Mouse (Mus musculus): Measurements from ENCODE around the gene Pam. TPM values are rescaled to one million over a fixed set of nuclear protein-coding genes. Genes with fewer than 3 reads are reported as not detected.

The Pam gene
- polyA plus RNA-seq, 1 experiment: 54.7 TPM

- no peak overlapping the region for H3K27ac ChIP-seq (ENCODE audit: insufficient read depth, low read depth, low read length)
- no peak for TF ChIP-seq CTCF (conservative IDR thresholded peaks at IDR 0.05; ENCODE audit: insufficient read depth, insufficient read length, low read depth, low read length)
Observed at GRCm38 (mm10) chr1:98080431-98080830, 15.0 kb downstream of the Pam start.

GRCm38 (mm10) chr1:98079640-98080039 is 15.8 kb downstream of the Pam start:
- 54% methylated on average over 7 of the region's 7 CpGs for WGBS
- H3K4me1 ChIP-seq (ENCODE audit: control insufficient read depth, insufficient read depth, low read length): no peaks in the 10 kb centered on the region
- no peak overlapping the region for H3K27ac ChIP-seq (ENCODE audit: insufficient read depth, low read depth, low read length)

More at GRCm38 (mm10) chr1:98080431-98080830, 15.0 kb downstream of the Pam start:
- H3K4me3 ChIP-seq (ENCODE audit: insufficient read depth, low read depth, low read length): no peak overlapping the region
- no peak for DNase-seq
- H3K36me3 ChIP-seq (ENCODE audit: control insufficient read depth, insufficient read depth, low read length): no peaks in the 10 kb centered on the region
- H3K27me3 ChIP-seq (replicated peaks; ENCODE audit: control insufficient read depth, insufficient read depth, low read length): no peaks in the 10 kb centered on the region
- no peaks in the 10 kb centered on the region for H3K4me1 ChIP-seq (ENCODE audit: control insufficient read depth, insufficient read depth, low read length)
- 74% methylated on average over 2 of the region's 2 CpGs for WGBS

GRCm38 (mm10) chr1:98078735-98079134 is 16.7 kb downstream of the Pam start:
- 96% methylated on average over 7 of the region's 7 CpGs for WGBS
- TF ChIP-seq CTCF (conservative IDR thresholded peaks at IDR 0.05; ENCODE audit: insufficient read depth, insufficient read length, low read depth, low read length) (no peak), POLR2A (IDR thresholded peaks at IDR 0.05; ENCODE audit: low read depth, low read length) (no peak)
- no peak for DNase-seq

More at GRCm38 (mm10) chr1:98079640-98080039, 15.8 kb downstream of the Pam start:
- TF ChIP-seq CTCF (conservative IDR thresholded peaks at IDR 0.05; ENCODE audit: insufficient read depth, insufficient read length, low read depth, low read length) (no peak), POLR2A (IDR thresholded peaks at IDR 0.05; ENCODE audit: low read depth, low read length) (no peak)
- Histone ChIP-seq H3K27me3 (replicated peaks; ENCODE audit: control insufficient read depth, insufficient read depth, low read length) (no peaks in the 10 kb centered on the region), H3K36me3 (ENCODE audit: control insufficient read depth, insufficient read depth, low read length) (no peaks in the 10 kb centered on the region), H3K4me3 (ENCODE audit: insufficient read depth, low read depth, low read length) (no peak overlapping the region)
- peak; percentile 15 for DNase-seq

GRCm38 (mm10) chr1:98073826-98074225 is 21.6 kb downstream of the Pam start:
- Histone ChIP-seq H3K36me3 (ENCODE audit: control insufficient read depth, insufficient read depth, low read length) (no peaks in the 10 kb centered on the region), H3K4me1 (ENCODE audit: control insufficient read depth, insufficient read depth, low read length) (no peaks in the 10 kb centered on the region), H3K27me3 (replicated peaks; ENCODE audit: control insufficient read depth, insufficient read depth, low read length) (no peaks in the 10 kb centered on the region), H3K27ac (ENCODE audit: insufficient read depth, low read depth, low read length) (no peak overlapping the region), H3K4me3 (ENCODE audit: insufficient read depth, low read depth, low read length) (no peak overlapping the region)
- no peak for DNase-seq
- no peak for TF ChIP-seq POLR2A (IDR thresholded peaks at IDR 0.05; ENCODE audit: low read depth, low read length)
- TF ChIP-seq CTCF (conservative IDR thresholded peaks at IDR 0.05; ENCODE audit: insufficient read depth, insufficient read length, low read depth, low read length): no peak
- WGBS: 62% methylated on average over 4 of the region's 4 CpGs

More at GRCm38 (mm10) chr1:98078735-98079134, 16.7 kb downstream of the Pam start:
- no peaks in the 10 kb centered on the region for H3K4me1 ChIP-seq (ENCODE audit: control insufficient read depth, insufficient read depth, low read length)
- H3K27me3 ChIP-seq (replicated peaks; ENCODE audit: control insufficient read depth, insufficient read depth, low read length): no peaks in the 10 kb centered on the region
- H3K4me3 ChIP-seq (ENCODE audit: insufficient read depth, low read depth, low read length): no peak overlapping the region
- no peaks in the 10 kb centered on the region for H3K36me3 ChIP-seq (ENCODE audit: control insufficient read depth, insufficient read depth, low read length)
- H3K27ac ChIP-seq (ENCODE audit: insufficient read depth, low read depth, low read length): 0 out of 2 replicates have a peak overlapping the region, but pooled peaks have one; percentile 18

- H3K36me3 ChIP-seq (ENCODE audit: control insufficient read depth, insufficient read depth, low read length): no peaks in the 10 kb centered on the region
- no peaks in the 10 kb centered on the region for H3K4me1 ChIP-seq (ENCODE audit: control insufficient read depth, insufficient read depth, low read length)
- 52% methylated on average over 2 of the region's 2 CpGs for WGBS
- DNase-seq: no peak
- TF ChIP-seq POLR2A (IDR thresholded peaks at IDR 0.05; ENCODE audit: low read depth, low read length): no peak
- TF ChIP-seq CTCF (conservative IDR thresholded peaks at IDR 0.05; ENCODE audit: insufficient read depth, insufficient read length, low read depth, low read length): no peak
- H3K27ac ChIP-seq (ENCODE audit: insufficient read depth, low read depth, low read length): no peak overlapping the region
- no peaks in the 10 kb centered on the region for H3K27me3 ChIP-seq (replicated peaks; ENCODE audit: control insufficient read depth, insufficient read depth, low read length)
- no peak overlapping the region for H3K4me3 ChIP-seq (ENCODE audit: insufficient read depth, low read depth, low read length)
Observed at GRCm38 (mm10) chr1:98073127-98073526, 22.3 kb downstream of the Pam start.

GRCm38 (mm10) chr1:98072045-98072444 is 23.4 kb downstream of the Pam start:
- Histone ChIP-seq H3K27ac (ENCODE audit: insufficient read depth, low read depth, low read length) (no peak overlapping the region), H3K4me3 (ENCODE audit: insufficient read depth, low read depth, low read length) (no peak overlapping the region), H3K27me3 (replicated peaks; ENCODE audit: control insufficient read depth, insufficient read depth, low read length) (no peaks in the 10 kb centered on the region), H3K36me3 (ENCODE audit: control insufficient read depth, insufficient read depth, low read length) (no peaks in the 10 kb centered on the region), H3K4me1 (ENCODE audit: control insufficient read depth, insufficient read depth, low read length) (no peaks in the 10 kb centered on the region)
- WGBS: 75% methylated on average over 6 of the region's 6 CpGs
- TF ChIP-seq POLR2A (IDR thresholded peaks at IDR 0.05; ENCODE audit: low read depth, low read length) (no peak), CTCF (conservative IDR thresholded peaks at IDR 0.05; ENCODE audit: insufficient read depth, insufficient read length, low read depth, low read length) (peak; percentile 41; the same call in 1 of the 2 replicates)
- peak; percentile 36 for DNase-seq

- no peak for DNase-seq
- no peaks in the 10 kb centered on the region for H3K27me3 ChIP-seq (replicated peaks; ENCODE audit: control insufficient read depth, insufficient read depth, low read length)
- no peaks in the 10 kb centered on the region for H3K36me3 ChIP-seq (ENCODE audit: control insufficient read depth, insufficient read depth, low read length)
- H3K4me3 ChIP-seq (ENCODE audit: insufficient read depth, low read depth, low read length): no peak overlapping the region
- TF ChIP-seq CTCF (conservative IDR thresholded peaks at IDR 0.05; ENCODE audit: insufficient read depth, insufficient read length, low read depth, low read length) (no peak), POLR2A (IDR thresholded peaks at IDR 0.05; ENCODE audit: low read depth, low read length) (no peak)
- WGBS: 91% methylated on average over 9 of the region's 9 CpGs
- H3K4me1 ChIP-seq (ENCODE audit: control insufficient read depth, insufficient read depth, low read length): no peaks in the 10 kb centered on the region
- H3K27ac ChIP-seq (ENCODE audit: insufficient read depth, low read depth, low read length): no peak overlapping the region
Observed at GRCm38 (mm10) chr1:98071436-98071835, 24.0 kb downstream of the Pam start.

Data from kidney, adult 2 months (tissue).